Comparison of ENCODE assay signal across 9 mouse cellular contexts in the genomic region with DNA sequence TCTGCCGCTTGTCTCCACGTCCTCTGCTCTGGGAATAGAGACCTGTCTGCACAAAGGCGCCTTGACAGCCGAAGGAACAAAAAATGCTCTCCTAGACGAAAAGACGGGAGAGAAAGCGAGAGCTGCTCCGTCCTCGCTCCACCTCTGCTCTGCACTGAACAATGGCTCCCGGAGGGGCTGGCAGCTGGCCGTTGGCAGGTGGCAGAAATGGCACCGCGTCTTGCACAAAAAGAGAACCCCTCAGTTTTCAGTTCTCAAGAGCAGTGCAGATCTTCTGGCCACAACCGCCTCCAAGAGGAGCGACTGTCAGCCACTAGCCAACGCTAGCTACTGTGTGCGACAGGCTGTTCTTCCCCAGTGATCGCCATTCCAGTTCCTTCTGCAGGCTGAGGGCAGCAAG.
DNase-seq lines count a peak whose midpoint lies in the region; ATAC-seq and TF ChIP-seq lines count a peak whose summit lies in the region.
"Had no signal": no experiment of that assay in that cellular context is flagged by ENCODE, and none has a peak within 500 bp of the region (broad histone marks: within the 10 kb centered on the region; RNA-seq: fewer than 3 reads in every experiment).

No protein-coding gene starts in this region.

- no peaks in the 10 kb centered on the region for H3K4me1 ChIP-seq in heart, embryonic 13.5 days
- no peaks in the 10 kb centered on the region for H3K4me1 ChIP-seq in cortical plate, adult 2 months (ENCODE audit: control insufficient read depth, insufficient read depth, low read length)
- no peaks in the 10 kb centered on the region for H3K4me1 ChIP-seq in hindbrain, embryonic 14.5 days (replicated peaks; ENCODE audit: control insufficient read depth, insufficient read depth, low read length)
- no peaks in the 10 kb centered on the region for H3K4me1 ChIP-seq in midbrain, postnatal 0 days (ENCODE audit: insufficient read depth, low read length)
- no peaks in the 10 kb centered on the region for H3K4me1 ChIP-seq in kidney, adult 2 months (ENCODE audit: control insufficient read depth, insufficient read depth, low read length)

- 62% methylated on average over 18 of the region's 18 CpGs for WGBS in heart, embryonic 13.5 days
- 63% methylated on average over 18 of the region's 18 CpGs for WGBS in hindbrain, embryonic 14.5 days
- 56% methylated on average over 18 of the region's 18 CpGs for WGBS in midbrain, postnatal 0 days
- WGBS in kidney, adult 2 months: 86% methylated on average over 18 of the region's 18 CpGs

- no peaks in the 10 kb centered on the region for H3K27me3 ChIP-seq in heart, embryonic 13.5 days (replicated peaks)
- no peaks in the 10 kb centered on the region for H3K27me3 ChIP-seq in hindbrain, embryonic 14.5 days (ENCODE audit: control insufficient read depth, insufficient read depth, low read length)
- H3K27me3 ChIP-seq in midbrain, postnatal 0 days (ENCODE audit: insufficient read depth, low read length): no peaks in the 10 kb centered on the region
- no peaks in the 10 kb centered on the region; the same call in 1 of the 2 replicates for H3K27me3 ChIP-seq in kidney, adult 2 months (replicated peaks; ENCODE audit: control insufficient read depth, insufficient read depth, low read length)

- no peak for TF ChIP-seq CTCF in cortical plate, adult 2 months (IDR thresholded peaks at IDR 0.05; ENCODE audit: extremely low read depth, insufficient read depth, low read length)
- no peak for TF ChIP-seq CTCF in midbrain, postnatal 0 days (IDR thresholded peaks at IDR 0.05)
- no peak for TF ChIP-seq CTCF in kidney, adult 2 months (conservative IDR thresholded peaks at IDR 0.05; ENCODE audit: insufficient read depth, insufficient read length, low read depth, low read length)

- H3K9ac ChIP-seq in heart, embryonic 13.5 days: no peak overlapping the region
- no peak overlapping the region for H3K9ac ChIP-seq in hindbrain, embryonic 14.5 days
- H3K9ac ChIP-seq in midbrain, postnatal 0 days (replicated peaks; ENCODE audit: low read length, poor library complexity, severe bottlenecking): no peak overlapping the region

- H3K4me3 ChIP-seq in heart, embryonic 13.5 days: peak overlapping the region; percentile 2; the same call in 1 of the 2 replicates
- 0 out of 2 replicates have a peak overlapping the region, but pooled peaks have one; percentile 3 for H3K4me3 ChIP-seq in cortical plate, adult 2 months (ENCODE audit: insufficient read depth, low read length)
- H3K4me3 ChIP-seq in hindbrain, embryonic 14.5 days (replicated peaks; ENCODE audit: low read length): no peak overlapping the region
- no peak overlapping the region for H3K4me3 ChIP-seq in midbrain, postnatal 0 days (ENCODE audit: low read depth, low read length)
- no peak overlapping the region for H3K4me3 ChIP-seq in kidney, adult 2 months (ENCODE audit: insufficient read depth, low read depth, low read length)

- peaks cover 7% of the 10 kb centered on the region; the same call in 1 of the 2 replicates for H3K9me3 ChIP-seq in heart, embryonic 13.5 days
- no peaks in the 10 kb centered on the region for H3K9me3 ChIP-seq in hindbrain, embryonic 14.5 days (ENCODE audit: control insufficient read depth, low read length)
- no peaks in the 10 kb centered on the region for H3K9me3 ChIP-seq in midbrain, postnatal 0 days (ENCODE audit: low read length)

- DNase-seq in heart, postnatal 4 days: no peak
- no peak for DNase-seq in hindbrain, embryonic 14.5 days (ENCODE audit: low spot score)
- peak; percentile 33 for DNase-seq in midbrain, postnatal 0 days (ENCODE audit: low spot score)
- DNase-seq in kidney, adult 2 months: no peak
- DNase-seq in ovary, postnatal 10 days (ENCODE audit: low spot score): no peak
- no peak for DNase-seq in adrenal gland, adult 18-20 months (ENCODE audit: low spot score in 2 of 2)
- DNase-seq: lung, adult 18-20 months had no signal

- no peak for TF ChIP-seq POLR2A in cortical plate, adult 2 months (IDR thresholded peaks at IDR 0.05; ENCODE audit: extremely low read depth, insufficient read depth, low read length)
- no peak for TF ChIP-seq POLR2A in kidney, adult 2 months (IDR thresholded peaks at IDR 0.05; ENCODE audit: low read depth, low read length)

- peak overlapping the region; percentile 45 for H3K4me2 ChIP-seq in heart, embryonic 13.5 days
- peak overlapping the region; percentile 27; the same call in 1 of the 2 replicates for H3K4me2 ChIP-seq in hindbrain, embryonic 14.5 days (replicated peaks)
- H3K4me2 ChIP-seq in midbrain, postnatal 0 days (ENCODE audit: low read depth, low read length, poor library complexity, severe bottlenecking): peak overlapping the region; percentile 38

- no peaks in the 10 kb centered on the region for H3K36me3 ChIP-seq in heart, embryonic 13.5 days
- H3K36me3 ChIP-seq in hindbrain, embryonic 14.5 days (replicated peaks; ENCODE audit: control insufficient read depth, insufficient read depth): no peaks in the 10 kb centered on the region
- no peaks in the 10 kb centered on the region for H3K36me3 ChIP-seq in midbrain, postnatal 0 days (ENCODE audit: insufficient read depth, low read length)
- no peaks in the 10 kb centered on the region for H3K36me3 ChIP-seq in kidney, adult 2 months (ENCODE audit: control insufficient read depth, insufficient read depth, low read length)

- H3K27ac ChIP-seq in heart, embryonic 13.5 days (replicated peaks): no peak overlapping the region
- H3K27ac ChIP-seq in cortical plate, adult 2 months (ENCODE audit: insufficient read depth, low read length): no peak overlapping the region
- no peak overlapping the region for H3K27ac ChIP-seq in hindbrain, embryonic 14.5 days
- no peak overlapping the region for H3K27ac ChIP-seq in midbrain, postnatal 0 days (ENCODE audit: low read depth, low read length)
- no peak overlapping the region for H3K27ac ChIP-seq in kidney, adult 2 months (ENCODE audit: insufficient read depth, low read depth, low read length)

- no peak for ATAC-seq in heart, embryonic 13.5 days (ENCODE audit: extremely low read depth, insufficient number of reproducible peaks, low FRiP score, low TSS enrichment)
- no peak for ATAC-seq in hindbrain, embryonic 14.5 days (ENCODE audit: low FRiP score)
- ATAC-seq in midbrain, postnatal 0 days (ENCODE audit: low FRiP score): no peak

Comparison
In these comparisons a context has a peak if more than half of its experiments do, and no peak if none do; other contexts are left out.
1. H3K4me3 ChIP-seq: peak in heart, embryonic 13.5 days (single experiment) and cortical plate, adult 2 months (single experiment); none in hindbrain, embryonic 14.5 days (single experiment), midbrain, postnatal 0 days (single experiment) and kidney, adult 2 months (single experiment).
2. Peak in every context shown above with its lines, with median percentiles within 50 percentile points of each other: H3K4me2 ChIP-seq.